Mouse (Mus musculus) adrenal gland, adult 10 weeks (tissue): ENCODE data around the gene Atxn1. TPM values are rescaled to one million over a fixed set of nuclear protein-coding genes. Genes with fewer than 3 reads are reported as not detected.

Experiments used
- polyA plus RNA-seq: library from polyadenylated mRNA; stranded (reverse); fragments of 350-450 nt; fragmentation: Illumina TruSeq; extraction: RNeasy Lipid Tissue Mini Kit (QIAGEN cat#74804); gene quantifications from one replicate; pipeline ENCODE4 v1.2.3, GENCODE M21; 2014; ENCODE audit warnings: low read depth, low replicate concordance

The Atxn1 gene
- 13.1 TPM for polyA plus RNA-seq

DNA sequence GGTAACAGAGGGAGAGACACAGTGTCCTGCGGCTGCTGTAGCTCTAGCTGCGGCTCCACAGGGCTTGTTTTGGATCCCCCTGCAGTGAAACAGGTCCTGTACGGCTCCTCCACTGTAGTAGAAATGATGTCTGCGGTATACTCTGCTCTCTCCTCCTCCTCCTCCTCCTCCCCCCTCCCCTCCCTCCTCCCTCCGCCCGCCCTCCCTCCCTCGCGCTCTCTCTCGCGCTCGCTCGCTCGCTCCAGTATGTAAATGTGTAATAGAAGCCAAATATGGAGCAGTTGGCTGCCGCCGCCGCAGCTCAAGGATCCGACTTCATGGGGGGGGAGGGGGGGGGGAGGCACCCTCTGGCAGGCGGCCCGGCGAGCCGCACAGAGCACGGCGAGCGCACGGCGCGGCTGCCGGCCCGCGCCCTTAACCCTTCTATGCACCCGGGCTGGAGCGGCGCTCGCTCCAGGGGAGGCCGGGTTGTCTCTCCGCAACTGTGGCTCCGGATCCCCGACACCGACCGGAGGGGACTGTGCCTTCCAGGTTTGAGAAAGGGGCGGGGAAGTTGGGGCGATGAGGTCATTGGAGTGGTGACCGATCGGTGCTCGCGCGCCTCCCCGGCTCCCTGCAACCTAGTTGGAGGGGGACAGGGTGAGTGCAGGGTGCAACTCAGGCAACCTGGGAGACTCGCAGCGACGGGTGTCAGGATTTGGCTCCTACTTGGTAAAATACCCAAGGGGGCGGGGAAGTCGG is at the start of gene Atxn1:
Atxn1 (minus strand) TSS at position 156 of the 741 bp plus-strand sequence.

GRCm38 (mm10) chr13:45507274-45508229 is 457.3 kb downstream of the Atxn1 start, which contains the start of gene Gmpr:
Gene Gmpr (plus strand): TSS chr13:45507444.

